Mouse (Mus musculus): ENCODE measurements around the gene Sh2d7.

- TF ChIP-seq POLR2A (IDR thresholded peaks at IDR 0.05; ENCODE audit: extremely low read depth, insufficient read depth, low read length) (no peak), CTCF (IDR thresholded peaks at IDR 0.05; ENCODE audit: low read depth, low read length) (peak; percentile 45)
Observed at GRCm38 (mm10) chr9:54536236-54536635, 2.5 kb upstream of the Sh2d7 start.

Measured in liver, adult 2 months (tissue).